Mouse (Mus musculus): ENCODE measurements around the gene Vwa3a.

Gene Vwa3a

DNA sequence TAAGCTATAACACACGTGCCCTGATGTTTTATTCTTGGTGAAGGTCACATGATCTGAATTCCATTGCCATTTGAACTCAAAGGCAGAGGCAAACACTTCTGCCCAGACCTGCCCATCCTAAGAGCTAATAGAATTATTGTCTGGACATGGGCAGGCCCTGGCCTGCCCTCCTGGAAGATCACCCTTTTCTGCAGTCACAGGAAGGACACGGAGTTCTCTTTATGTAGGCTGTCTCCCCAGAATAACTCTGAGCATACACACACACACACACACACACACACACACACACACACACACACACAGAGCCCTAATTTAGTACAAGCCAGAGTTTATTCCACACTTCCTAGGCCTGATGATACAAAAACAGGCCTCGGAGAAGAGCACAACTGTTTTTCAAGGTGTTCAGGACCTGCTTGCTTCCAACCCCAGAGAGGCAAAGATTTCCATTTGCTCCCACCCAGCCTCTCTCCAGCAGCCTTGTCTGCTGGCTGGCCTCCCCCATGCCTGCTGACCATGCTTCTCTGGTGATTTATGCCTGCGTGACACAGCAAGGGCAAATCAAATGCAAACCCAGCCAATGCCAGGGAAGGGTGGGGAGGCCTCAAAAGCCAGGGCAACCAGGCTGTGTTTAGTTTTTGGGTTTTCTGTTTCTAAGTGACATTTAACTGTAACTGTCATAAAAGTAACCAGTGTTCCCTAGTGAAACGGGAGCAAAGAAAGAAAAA, 99.5 kb downstream of the Vwa3a start:
- no peak for DNase-seq

DNA sequence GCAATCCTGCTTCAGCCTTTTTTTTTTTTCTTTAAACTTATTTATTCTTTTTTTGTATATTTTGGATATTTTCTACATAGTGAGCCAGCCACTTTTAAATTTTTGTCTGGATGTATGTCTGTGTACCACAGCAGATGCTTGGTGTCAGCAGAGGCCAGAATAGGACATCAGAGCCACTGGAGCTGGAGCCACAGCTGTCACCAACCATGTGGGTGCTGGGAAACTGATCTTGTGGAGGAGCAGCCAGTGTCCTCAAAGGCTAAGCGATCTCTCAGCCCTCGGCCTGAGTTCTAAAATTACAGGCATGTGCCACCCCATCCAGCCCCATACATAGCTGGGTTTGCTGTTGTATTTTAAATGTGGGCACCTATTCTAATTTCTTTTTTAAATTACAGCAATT, 100.7 kb downstream of the Vwa3a start:
- no peak for DNase-seq

DNA sequence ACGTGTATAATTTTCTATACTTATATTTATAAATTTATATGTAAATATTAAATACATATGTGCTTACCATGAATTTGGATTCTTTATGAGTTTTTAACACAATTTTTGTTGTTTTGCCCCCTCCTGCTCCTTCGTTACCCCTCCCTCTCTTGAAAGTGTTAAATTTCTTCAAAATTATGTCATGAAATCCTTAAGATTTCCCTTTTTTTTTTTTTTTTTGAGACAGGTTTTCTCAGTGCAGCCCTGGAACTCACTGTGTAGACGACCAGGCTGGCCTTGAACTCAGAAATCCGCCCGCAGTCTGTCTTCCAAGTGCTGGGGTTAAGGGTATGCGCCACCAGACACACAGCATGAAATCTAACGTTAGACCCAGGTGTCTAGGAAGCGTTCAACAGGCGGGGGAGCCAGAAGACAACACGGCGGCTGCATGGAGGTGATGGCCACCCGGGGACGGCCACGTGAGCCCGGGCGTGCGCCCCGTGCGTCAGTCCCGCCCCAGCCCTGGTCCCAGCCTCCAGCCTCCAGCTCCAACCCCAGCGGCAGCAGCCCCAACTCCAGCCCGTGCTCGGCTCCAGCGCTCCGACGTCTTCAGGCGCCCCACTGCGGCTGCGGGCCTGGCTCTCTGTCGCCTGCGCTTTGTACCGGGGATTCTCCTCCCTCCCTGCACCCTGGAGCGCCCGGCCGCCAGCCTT, 103.4 kb downstream of the Vwa3a start, which contains the start of gene Eef2k:
TSS of gene Eef2k (plus strand) at position 487 of the 692 bp plus-strand sequence.
- DNase-seq = peak; percentile 80 to 83

DNA sequence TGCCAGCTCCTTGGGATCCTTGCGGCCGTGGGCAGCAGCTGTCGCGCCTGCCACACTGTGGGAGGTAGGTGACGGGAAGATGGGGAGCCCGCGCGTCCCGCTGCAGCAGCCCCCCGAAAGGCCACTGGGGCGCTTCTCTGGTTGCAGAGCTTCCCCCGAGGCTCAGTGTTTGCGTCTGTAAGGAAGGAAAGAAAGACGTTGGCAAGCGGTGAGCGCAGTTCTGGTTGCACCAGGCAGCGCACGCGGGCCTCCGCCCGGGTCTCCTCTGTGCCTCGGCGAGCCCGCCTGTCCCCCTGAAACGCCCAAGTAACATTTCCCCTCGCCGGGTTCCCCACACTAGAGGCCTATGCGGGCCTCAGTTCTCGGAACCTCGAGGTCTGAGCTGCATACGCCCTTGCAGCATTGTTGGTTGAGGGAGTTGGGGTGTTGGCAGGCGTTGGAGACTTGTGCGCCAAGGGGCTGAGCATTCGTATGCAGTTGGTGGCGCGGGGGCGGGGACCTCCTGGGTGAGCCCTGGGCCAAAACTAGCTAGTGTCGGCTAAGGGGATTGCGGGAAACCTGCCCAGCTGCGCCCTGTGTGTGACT, 104.0 kb downstream of the Vwa3a start:
- DNase-seq = peak; percentile 84 to 87

DNA sequence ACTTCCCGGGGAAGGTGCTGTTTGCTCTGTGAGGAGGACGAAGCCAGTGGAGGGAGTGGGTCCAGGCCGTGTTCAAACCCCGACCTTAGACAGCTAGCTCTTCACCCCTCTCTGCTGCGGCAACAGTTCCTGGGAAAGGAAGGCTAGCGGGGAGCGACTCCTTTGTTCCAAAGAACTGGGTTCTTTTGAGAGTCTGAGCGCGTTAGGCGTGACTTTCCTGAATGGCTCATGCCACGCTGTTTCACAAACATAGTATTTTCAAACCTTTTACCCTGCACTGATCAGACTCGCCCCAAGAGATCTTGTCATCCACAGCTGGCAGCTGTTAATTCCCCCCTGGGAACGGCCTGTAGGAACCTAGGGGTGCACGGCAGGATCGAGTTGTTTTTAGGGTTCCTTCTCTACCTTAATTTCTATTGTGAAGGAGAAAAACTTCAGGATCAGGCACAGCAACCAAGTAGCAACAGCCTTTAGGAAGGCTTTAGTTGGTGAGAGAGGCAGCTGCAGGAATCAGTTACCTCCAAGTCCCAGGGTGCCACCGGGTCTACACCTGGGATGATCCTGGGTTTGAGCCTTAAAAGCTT, 104.8 kb downstream of the Vwa3a start:
- DNase-seq = no peak

DNA sequence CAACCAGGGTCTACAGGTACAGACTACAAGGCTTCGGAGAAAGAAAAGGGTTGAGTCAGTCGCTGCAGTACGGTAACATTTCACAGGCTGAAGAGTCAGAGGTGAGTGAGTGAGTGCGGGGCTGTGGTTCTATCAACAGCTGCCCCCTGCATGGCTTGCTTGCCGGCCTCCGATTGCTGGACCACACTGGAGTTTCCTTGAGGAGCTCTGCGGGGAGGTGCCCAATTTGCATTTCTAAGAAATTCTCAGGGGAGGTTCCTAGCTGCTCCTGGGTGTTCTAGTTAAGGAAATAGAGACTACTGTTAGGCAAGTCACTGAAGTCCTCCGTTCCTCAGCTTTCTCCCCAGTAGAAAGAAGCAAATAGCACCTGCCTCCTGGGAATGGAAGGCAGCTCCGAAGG, 105.6 kb downstream of the Vwa3a start:
- no peak for DNase-seq

DNA sequence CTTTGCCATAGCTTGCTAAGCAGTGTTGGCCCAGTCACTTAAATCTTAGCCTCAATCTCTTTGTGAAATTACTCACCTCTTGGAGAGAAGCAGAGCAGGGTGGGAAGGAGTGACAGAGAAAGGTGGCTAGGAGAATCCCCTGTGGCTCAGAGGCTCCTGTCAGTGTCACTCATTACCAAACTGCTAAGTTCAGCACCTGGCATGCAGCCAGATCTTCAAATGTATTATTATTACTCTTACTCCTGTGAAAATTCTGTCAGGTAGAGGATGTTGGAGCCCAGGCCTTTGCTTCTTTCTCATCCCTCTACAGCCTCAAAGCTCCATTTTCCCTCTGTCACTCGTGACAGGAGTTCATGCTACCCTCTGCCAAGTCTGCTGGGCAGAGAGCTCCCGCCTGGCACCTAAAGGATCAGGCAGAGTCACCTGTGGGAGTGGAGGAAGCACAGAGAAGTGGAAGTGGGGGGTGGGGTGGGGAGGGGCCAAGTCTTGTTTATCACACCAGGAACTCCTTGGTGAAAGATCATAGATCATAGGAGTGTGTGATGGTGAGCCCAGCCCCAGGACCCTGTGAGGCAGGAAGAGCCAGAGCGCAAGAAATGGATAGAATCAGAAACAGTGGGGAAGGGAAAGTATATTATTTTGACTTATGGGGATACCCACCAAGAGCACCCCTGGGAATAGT, 109.9 kb downstream of the Vwa3a start:
- DNase-seq = peak in 1 of 2 experiments; percentile 42

DNA sequence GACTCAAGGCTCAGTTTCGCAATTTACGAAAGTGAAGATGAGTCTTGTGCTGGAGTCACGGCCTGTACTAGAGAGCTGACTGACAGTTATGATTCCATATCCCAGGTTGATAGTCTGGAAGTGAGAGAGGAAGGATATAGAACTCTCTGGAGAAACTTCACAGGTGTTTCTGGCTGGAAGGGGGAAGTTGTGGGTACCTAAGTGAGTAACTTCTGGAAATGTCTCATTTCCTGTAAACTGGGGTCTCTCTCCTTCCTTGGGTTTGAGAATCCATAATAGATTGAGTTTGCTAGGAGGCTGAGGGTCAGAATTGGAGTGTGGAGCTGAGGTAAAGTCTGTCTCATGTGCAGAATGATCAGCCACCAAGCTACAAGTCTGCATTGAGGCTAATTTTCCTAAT, 111.0 kb downstream of the Vwa3a start:
- DNase-seq = no peak
